ENCODE assay signal across 19 mouse cellular contexts in genomic region chr13:116973491-116973890, GRCm38 (mm10). TPM values are rescaled to one million over a fixed set of nuclear protein-coding genes. Genes with fewer than 3 reads are reported as not detected.
DNase-seq lines count a peak whose midpoint lies in the region; ATAC-seq lines count a peak whose summit lies in the region.
"Had no signal": no experiment of that assay in that cellular context is flagged by ENCODE, and none has a peak within 500 bp of the region (broad histone marks: within the 10 kb centered on the region; RNA-seq: fewer than 3 reads in every experiment).

No protein-coding gene starts in this region.

- H3K4me2 ChIP-seq in limb, embryonic 13.5 days (replicated peaks), result no peak overlapping the region
- H3K4me2 ChIP-seq in embryonic facial prominence, embryonic 14.5 days (ENCODE audit: low read depth, low read length), result no peak overlapping the region
- no peak overlapping the region for H3K4me2 ChIP-seq in hindbrain, embryonic 13.5 days
- H3K4me2 ChIP-seq in neural tube, embryonic 12.5 days (replicated peaks), result no peak overlapping the region
- H3K4me2 ChIP-seq: embryonic facial prominence, embryonic 15.5 days; limb, embryonic 12.5 days; midbrain, embryonic 12.5 days had no signal

- no peaks in the 10 kb centered on the region for H3K9me3 ChIP-seq in limb, embryonic 13.5 days
- no peaks in the 10 kb centered on the region for H3K9me3 ChIP-seq in limb, embryonic 10.5 days (replicated peaks)
- H3K9me3 ChIP-seq in embryonic facial prominence, embryonic 14.5 days (ENCODE audit: control insufficient read depth, low read length), result no peaks in the 10 kb centered on the region
- no peaks in the 10 kb centered on the region for H3K9me3 ChIP-seq in hindbrain, embryonic 13.5 days
- no peaks in the 10 kb centered on the region for H3K9me3 ChIP-seq in neural tube, embryonic 12.5 days
- H3K9me3 ChIP-seq: embryonic facial prominence, embryonic 15.5 days; limb, embryonic 12.5 days; midbrain, embryonic 12.5 days had no signal

- H3K4me1 ChIP-seq in limb, embryonic 13.5 days, result peaks cover 24% of the 10 kb centered on the region
- H3K4me1 ChIP-seq in limb, embryonic 10.5 days, result peaks cover 6% of the 10 kb centered on the region; the same call in 1 of the 2 replicates
- peaks cover 5% of the 10 kb centered on the region for H3K4me1 ChIP-seq in embryonic facial prominence, embryonic 14.5 days (ENCODE audit: control insufficient read depth, insufficient read depth, low read length)
- H3K4me1 ChIP-seq in hindbrain, embryonic 13.5 days (replicated peaks), result peaks cover 14% of the 10 kb centered on the region; the same call in 1 of the 2 replicates
- no peaks in the 10 kb centered on the region for H3K4me1 ChIP-seq in neural tube, embryonic 12.5 days

- peak overlapping the region; percentile 28; the same call in 1 of the 2 replicates for H3K27ac ChIP-seq in limb, embryonic 13.5 days
- no peak overlapping the region for H3K27ac ChIP-seq in limb, embryonic 10.5 days
- H3K27ac ChIP-seq in embryonic facial prominence, embryonic 14.5 days (replicated peaks; ENCODE audit: low read depth, low read length), result 0 out of 2 replicates have a peak overlapping the region, but pooled peaks have one; percentile 2
- H3K27ac ChIP-seq in hindbrain, embryonic 13.5 days, result no peak overlapping the region
- H3K27ac ChIP-seq in neural tube, embryonic 12.5 days, result no peak overlapping the region
- H3K27ac ChIP-seq: embryonic facial prominence, embryonic 15.5 days; heart, adult 2 months; limb, embryonic 12.5 days; midbrain, embryonic 12.5 days had no signal

- H3K4me3 ChIP-seq in limb, embryonic 13.5 days, result no peak overlapping the region
- H3K4me3 ChIP-seq in limb, embryonic 10.5 days, result no peak overlapping the region
- no peak overlapping the region for H3K4me3 ChIP-seq in embryonic facial prominence, embryonic 14.5 days (ENCODE audit: low read depth, low read length)
- H3K4me3 ChIP-seq in hindbrain, embryonic 13.5 days, result no peak overlapping the region
- no peak overlapping the region for H3K4me3 ChIP-seq in neural tube, embryonic 12.5 days
- H3K4me3 ChIP-seq: embryonic facial prominence, embryonic 15.5 days; heart, adult 2 months; limb, embryonic 12.5 days; midbrain, embryonic 12.5 days had no signal

- ATAC-seq in limb, embryonic 13.5 days (ENCODE audit: low FRiP score, low read depth), result no peak; the same call in 1 of the 2 replicates
- ATAC-seq in embryonic facial prominence, embryonic 14.5 days (ENCODE audit: low read depth), result 0 out of 2 replicates have a peak, but pooled peaks have one; percentile 13
- ATAC-seq in hindbrain, embryonic 13.5 days (ENCODE audit: low FRiP score), result peak; percentile 49
- peak; percentile 65; the same call in 1 of the 2 replicates for ATAC-seq in neural tube, embryonic 12.5 days (ENCODE audit: low FRiP score, low read depth)
- ATAC-seq: intestine, embryonic 16.5 days; lung, postnatal 0 days had no signal

- H3K36me3 ChIP-seq in limb, embryonic 13.5 days, result no peaks in the 10 kb centered on the region
- H3K36me3 ChIP-seq in limb, embryonic 10.5 days, result no peaks in the 10 kb centered on the region
- no peaks in the 10 kb centered on the region for H3K36me3 ChIP-seq in embryonic facial prominence, embryonic 14.5 days (ENCODE audit: control insufficient read depth, insufficient read depth, low read length)
- H3K36me3 ChIP-seq in hindbrain, embryonic 13.5 days, result no peaks in the 10 kb centered on the region
- H3K36me3 ChIP-seq in neural tube, embryonic 12.5 days, result no peaks in the 10 kb centered on the region
- H3K36me3 ChIP-seq: embryonic facial prominence, embryonic 15.5 days; limb, embryonic 12.5 days; midbrain, embryonic 12.5 days had no signal

- no peak overlapping the region for H3K9ac ChIP-seq in limb, embryonic 13.5 days
- H3K9ac ChIP-seq in embryonic facial prominence, embryonic 14.5 days (ENCODE audit: low read depth, low read length), result no peak overlapping the region
- H3K9ac ChIP-seq in hindbrain, embryonic 13.5 days, result no peak overlapping the region
- H3K9ac ChIP-seq in neural tube, embryonic 12.5 days, result no peak overlapping the region
- H3K9ac ChIP-seq: embryonic facial prominence, embryonic 15.5 days; limb, embryonic 12.5 days; midbrain, embryonic 12.5 days had no signal

- no peaks in the 10 kb centered on the region for H3K27me3 ChIP-seq in limb, embryonic 13.5 days
- no peaks in the 10 kb centered on the region for H3K27me3 ChIP-seq in limb, embryonic 10.5 days (ENCODE audit: low read depth, poor library complexity, severe bottlenecking)
- H3K27me3 ChIP-seq in embryonic facial prominence, embryonic 14.5 days (replicated peaks; ENCODE audit: control insufficient read depth, insufficient read depth, low read length), result no peaks in the 10 kb centered on the region
- no peaks in the 10 kb centered on the region for H3K27me3 ChIP-seq in hindbrain, embryonic 13.5 days
- H3K27me3 ChIP-seq in neural tube, embryonic 12.5 days (replicated peaks), result no peaks in the 10 kb centered on the region
- H3K27me3 ChIP-seq: embryonic facial prominence, embryonic 15.5 days; limb, embryonic 12.5 days; midbrain, embryonic 12.5 days had no signal

- 74% methylated on average over 7 of the region's 7 CpGs for WGBS in limb, embryonic 13.5 days
- WGBS in limb, embryonic 10.5 days, result 87% methylated on average over 7 of the region's 7 CpGs
- 61% methylated on average over 7 of the region's 7 CpGs for WGBS in embryonic facial prominence, embryonic 14.5 days
- 66% methylated on average over 7 of the region's 7 CpGs for WGBS in hindbrain, embryonic 13.5 days
- 62% methylated on average over 7 of the region's 7 CpGs for WGBS in neural tube, embryonic 12.5 days

- DNase-seq in limb, embryonic 10.5 days (ENCODE audit: low spot score), result no peak
- no peak for DNase-seq in embryonic facial prominence, embryonic 14.5 days (ENCODE audit: low spot score)
- no peak for DNase-seq in cerebellum, postnatal 10 days
- DNase-seq in spleen, postnatal 10 days (ENCODE audit: low spot score in 2 of 2), result no peak
- DNase-seq: adrenal gland, adult 2 months; cerebellum, adult 9-11 months; gastrocnemius, postnatal 14 days; heart, adult 2 months; heart, postnatal 4 days; kidney, postnatal 36 days; right cerebral cortex, postnatal 25 days had no signal

RNA-seq across cellular contexts. Expression of gene Parp8, which starts 51.8 kb away (rescaled TPM):
- polyA plus RNA-seq in limb, embryonic 13.5 days (2015; fragmentation: Nextera tagmentation; extraction: Ambion mirVana), result 19.6 and 21.8 TPM in 2 replicates
- polyA plus RNA-seq in limb, embryonic 10.5 days (2016; fragmentation: Nextera tagmentation; extraction: Ambion mirVana), result 11.1 and 14.7 TPM in 2 replicates
- polyA plus RNA-seq in embryonic facial prominence, embryonic 14.5 days (2014; fragmentation: Nextera tagmentation; extraction: Ambion mirVana), result 19.8 and 21.9 TPM in 2 replicates
- 25.7 and 25.8 TPM in 2 replicates for polyA plus RNA-seq in hindbrain, embryonic 13.5 days (2015; fragmentation: Nextera tagmentation; extraction: Ambion mirVana)
- polyA plus RNA-seq in neural tube, embryonic 12.5 days (2016; fragmentation: Nextera tagmentation; extraction: Ambion mirVana), result 17.3 and 19.5 TPM in 2 replicates

Comparison
In these comparisons a context has a peak if more than half of its experiments do, and no peak if none do; other contexts are left out.
1. H3K27ac ChIP-seq: peak in limb, embryonic 13.5 days (single experiment) and embryonic facial prominence, embryonic 14.5 days (single experiment); none in limb, embryonic 10.5 days (single experiment), hindbrain, embryonic 13.5 days (single experiment) and neural tube, embryonic 12.5 days (single experiment).